ENCODE assay signal across 18 mouse cellular contexts in the genomic region with DNA sequence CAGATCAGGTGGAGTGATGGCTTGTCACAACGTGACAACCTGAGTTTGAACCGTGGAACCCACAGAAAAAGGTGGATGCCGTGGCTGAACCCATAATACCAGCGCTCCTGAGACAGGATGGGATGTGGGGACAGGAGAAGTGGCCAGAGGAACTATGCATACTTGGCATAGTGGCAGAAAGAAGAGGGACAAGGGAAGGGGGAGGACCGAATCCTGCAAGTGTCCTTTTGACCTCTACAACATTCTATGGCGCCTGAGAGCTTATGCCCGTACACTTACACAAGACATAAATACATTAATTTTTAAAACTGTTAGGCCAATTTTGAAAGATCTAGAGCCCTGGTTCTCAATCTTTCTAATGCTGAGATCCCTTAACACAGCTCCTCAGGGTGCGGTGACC.
"Had no signal": no experiment of that assay in that cellular context is flagged by ENCODE, and none has a peak within 500 bp of the region (broad histone marks: within the 10 kb centered on the region; RNA-seq: fewer than 3 reads in every experiment).

No protein-coding gene starts in this region.

- H3K9ac ChIP-seq: lung, embryonic 14.5 days; midbrain, embryonic 12.5 days; neural tube, embryonic 13.5 days; neural tube, embryonic 15.5 days had no signal

- H3K9me3 ChIP-seq: midbrain, embryonic 10.5 days; midbrain, embryonic 12.5 days; neural tube, embryonic 13.5 days; neural tube, embryonic 15.5 days had no signal

- ATAC-seq: midbrain, embryonic 16.5 days had no signal

- H3K36me3 ChIP-seq: neural tube, embryonic 13.5 days; neural tube, embryonic 15.5 days had no signal

- H3K4me3 ChIP-seq: midbrain, embryonic 10.5 days; midbrain, embryonic 12.5 days; myocyte; neural tube, embryonic 13.5 days; neural tube, embryonic 15.5 days had no signal

- DNase-seq: lung, embryonic 14.5 days; lung, postnatal 10 days; lung, postnatal 4 days; midbrain, embryonic 14.5 days; retina, postnatal 1 day; right cerebral cortex, adult 18-20 months; right cerebral cortex, postnatal 25 days; right cerebral cortex, postnatal 4 days; spleen, adult 18-20 months; thymus, adult 18-20 months; thymus, postnatal 14 days; thymus, postnatal 36 days had no signal

- H3K4me1 ChIP-seq: midbrain, embryonic 10.5 days; midbrain, embryonic 12.5 days; neural tube, embryonic 13.5 days; neural tube, embryonic 15.5 days had no signal

- H3K27me3 ChIP-seq: midbrain, embryonic 12.5 days; neural tube, embryonic 13.5 days; neural tube, embryonic 15.5 days had no signal

- H3K27ac ChIP-seq: midbrain, embryonic 10.5 days; midbrain, embryonic 12.5 days; neural tube, embryonic 13.5 days; neural tube, embryonic 15.5 days had no signal

- H3K4me2 ChIP-seq: lung, embryonic 14.5 days; midbrain, embryonic 12.5 days; neural tube, embryonic 13.5 days; neural tube, embryonic 15.5 days had no signal
